Mouse (Mus musculus): ENCODE measurements around the gene Saa2. TPM values are rescaled to one million over a fixed set of nuclear protein-coding genes. Genes with fewer than 3 reads are reported as not detected.
A peak's percentile ranks its signal among the peaks of the same experiment; 100 is the strongest.
"Not testable (repeated sequence)": the region's sequence is repeated elsewhere in the genome, so short reads cannot be mapped to it uniquely, and the experiment has no call there.

Saa2 gene
- not detected for total RNA-seq (2021)

DNA sequence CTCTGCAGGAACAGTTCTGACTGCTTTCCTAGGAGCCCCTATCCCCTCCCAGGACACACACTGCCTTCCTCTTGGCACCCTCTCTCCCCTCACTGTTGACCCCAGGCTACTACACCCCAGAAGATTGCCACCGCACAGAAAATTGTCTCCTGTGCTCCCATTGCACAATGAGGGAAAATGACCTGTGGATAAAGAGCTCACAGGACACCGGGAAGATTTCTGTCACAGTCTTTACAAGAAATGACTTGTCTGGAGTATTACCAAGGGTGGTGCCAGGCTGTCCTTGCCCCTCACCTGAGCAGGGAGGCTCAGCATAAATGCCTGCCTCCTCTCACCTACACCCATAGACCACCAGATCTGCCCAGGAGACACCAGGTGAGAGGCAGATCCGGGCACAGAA, at the start of gene Saa2:
Saa2 (plus strand) TSS at position 301 of the 400 bp plus-strand sequence.
- no peak for DNase-seq

DNA sequence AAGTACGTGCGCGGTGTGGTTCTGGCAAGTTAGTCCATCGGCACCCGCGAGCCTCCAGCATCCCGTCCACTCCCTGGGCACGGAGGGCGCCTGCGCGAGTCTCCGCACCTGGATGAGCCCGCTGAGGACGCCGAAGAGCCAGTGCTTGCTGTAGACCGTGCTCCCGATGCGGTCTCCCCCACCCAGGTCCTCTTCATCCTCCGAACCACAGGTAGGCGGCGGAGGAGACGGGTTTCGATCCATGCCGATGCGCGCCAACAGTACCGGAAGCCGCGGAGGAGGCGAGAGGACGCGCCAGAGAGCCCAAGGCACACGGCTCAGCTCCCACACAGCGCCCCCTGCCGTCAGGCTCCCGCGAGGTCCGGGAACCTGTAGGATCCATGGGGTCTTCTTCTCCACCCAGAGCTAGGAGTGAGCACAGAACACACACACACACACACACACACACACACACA, 41.2 kb upstream of the Saa2 start, which contains the start of gene Saal1:
Saal1 (minus strand) TSS at position 291 of the 455 bp plus-strand sequence.
- peak; percentile 78 to 84 for DNase-seq

DNA sequence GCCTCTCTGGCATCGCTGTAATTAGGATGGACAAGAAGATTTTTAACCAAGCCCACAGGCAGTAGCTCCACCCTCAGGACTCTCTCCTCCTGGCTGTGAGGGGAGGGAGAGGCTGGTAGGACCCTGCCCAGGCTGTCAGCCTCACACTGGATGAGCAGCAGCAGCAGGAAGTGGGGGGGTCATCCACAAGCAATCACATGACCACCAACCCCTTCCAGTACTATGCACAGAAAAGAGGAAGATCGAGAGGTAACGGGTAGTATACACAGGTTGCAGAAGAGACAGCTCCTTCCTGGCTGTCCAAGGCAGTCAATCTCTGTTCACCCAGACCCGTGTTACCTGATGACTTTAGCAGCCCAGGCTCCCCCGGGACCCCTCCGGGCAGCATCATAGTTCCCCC, 39.3 kb upstream of the Saa2 start:
- no peak for DNase-seq

DNA sequence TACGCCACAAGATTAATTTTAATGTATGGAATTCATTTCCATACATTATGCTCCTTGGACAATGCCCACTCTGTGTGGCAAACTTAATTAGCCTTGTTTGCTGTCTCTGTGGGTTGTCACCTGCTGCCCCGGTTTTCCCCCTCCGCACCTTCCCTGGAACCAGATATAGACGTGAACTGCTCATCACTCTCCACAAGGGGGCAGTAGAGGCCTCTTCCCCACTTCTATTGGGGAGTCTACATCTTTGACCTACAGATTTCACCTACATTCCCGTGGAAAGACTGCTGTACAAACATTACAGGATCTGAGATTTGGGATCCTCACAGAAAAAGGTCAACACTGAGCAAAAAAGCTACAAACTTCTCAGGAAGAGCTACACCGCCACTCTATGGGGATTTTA, 37.1 kb upstream of the Saa2 start:
- peak in 1 of 2 experiments; percentile 45 for DNase-seq

DNA sequence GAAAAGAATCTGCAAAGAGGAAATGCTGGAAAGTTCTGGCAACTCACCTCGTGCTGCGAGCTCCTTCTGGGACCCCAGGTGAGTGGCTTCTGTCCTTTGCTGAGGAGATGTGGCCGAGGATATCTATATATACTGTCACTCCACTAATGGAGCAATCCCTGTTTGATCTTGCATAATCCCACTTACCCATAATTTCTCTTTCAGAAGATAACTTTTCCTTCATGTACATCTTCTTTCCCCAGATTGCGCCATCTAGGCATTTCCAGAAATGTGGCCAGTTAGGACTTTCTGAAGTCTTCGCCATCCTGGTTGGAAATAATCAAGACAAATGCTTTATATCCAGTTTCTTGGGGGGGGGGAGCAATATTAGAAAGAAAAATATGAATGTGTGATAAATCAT, 36.0 kb upstream of the Saa2 start, which contains the start of gene Saa3:
Saa3 (minus strand) TSS at position 101 of the 400 bp plus-strand sequence.
- no peak for DNase-seq

DNA sequence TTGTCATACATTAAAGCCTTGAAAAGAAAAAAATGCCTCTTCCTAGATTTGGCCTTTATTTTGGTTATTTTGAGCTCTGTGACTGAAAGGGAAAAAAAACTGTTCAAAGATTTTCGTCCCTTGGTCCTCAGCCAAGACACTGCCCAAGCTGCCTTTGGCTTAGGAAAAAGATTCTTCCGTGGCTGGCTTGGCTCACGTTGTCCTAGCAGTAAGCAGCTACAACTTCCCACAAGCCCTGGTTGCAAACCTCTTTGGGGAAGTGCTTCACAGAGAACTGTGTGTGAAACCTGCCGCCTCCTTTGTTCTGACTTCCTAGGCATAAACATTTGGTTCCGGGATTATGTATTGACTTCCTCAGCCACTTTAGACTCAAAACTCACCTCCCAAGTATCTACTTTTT, 34.7 kb upstream of the Saa2 start:
- no peak for DNase-seq

DNA sequence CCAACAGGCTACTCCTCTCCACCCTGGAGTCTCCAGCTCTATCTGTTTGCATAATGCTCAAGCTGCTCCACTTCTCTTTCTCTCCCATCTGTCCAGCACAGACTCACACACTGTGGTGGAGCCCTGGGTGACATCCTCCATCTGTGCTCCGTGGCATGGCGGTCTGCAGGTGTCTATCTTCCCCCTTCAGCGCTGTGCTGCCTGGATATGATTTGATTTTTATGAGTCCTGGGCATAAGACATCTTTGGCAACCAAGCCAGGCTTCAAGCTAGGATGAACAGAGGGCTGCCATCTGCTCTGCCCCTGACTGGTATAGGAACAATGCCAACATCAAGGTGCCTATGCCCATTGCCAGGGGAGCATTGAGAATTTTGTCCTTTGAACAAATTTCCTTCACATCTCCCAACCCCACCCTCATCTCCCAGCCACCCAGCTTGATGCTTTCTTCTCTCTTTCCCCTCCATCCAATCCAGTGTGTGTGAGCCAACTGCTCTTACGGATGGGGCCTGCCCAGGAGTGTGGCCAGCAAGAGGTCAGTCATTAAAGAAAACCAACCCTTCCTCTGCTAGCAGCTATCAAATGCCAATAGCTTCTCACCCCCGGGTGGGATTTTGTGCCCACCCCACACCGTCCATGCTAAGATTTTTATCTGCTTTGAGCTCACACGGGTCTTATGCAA, 32.9 kb upstream of the Saa2 start:
- no peak for DNase-seq

DNA sequence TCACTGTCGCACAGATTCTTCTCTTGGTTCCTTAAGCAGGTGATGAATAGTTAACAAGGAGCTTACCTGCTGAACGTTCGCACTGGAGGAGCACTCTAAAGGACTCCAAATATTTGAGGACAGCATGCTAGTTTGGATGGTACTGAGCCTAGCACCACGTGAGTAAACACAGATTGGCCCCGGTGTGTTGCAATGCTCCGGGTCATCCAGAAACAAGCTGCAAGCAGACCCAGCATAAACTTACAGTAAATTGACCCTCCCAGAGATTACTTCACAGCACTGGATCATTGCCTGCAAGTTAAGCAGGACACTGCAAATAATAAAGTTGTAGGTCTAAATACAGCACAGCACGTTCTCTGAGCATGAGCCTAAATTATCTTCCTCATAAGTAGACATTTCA, 32.1 kb upstream of the Saa2 start:
- DNase-seq: no peak

DNA sequence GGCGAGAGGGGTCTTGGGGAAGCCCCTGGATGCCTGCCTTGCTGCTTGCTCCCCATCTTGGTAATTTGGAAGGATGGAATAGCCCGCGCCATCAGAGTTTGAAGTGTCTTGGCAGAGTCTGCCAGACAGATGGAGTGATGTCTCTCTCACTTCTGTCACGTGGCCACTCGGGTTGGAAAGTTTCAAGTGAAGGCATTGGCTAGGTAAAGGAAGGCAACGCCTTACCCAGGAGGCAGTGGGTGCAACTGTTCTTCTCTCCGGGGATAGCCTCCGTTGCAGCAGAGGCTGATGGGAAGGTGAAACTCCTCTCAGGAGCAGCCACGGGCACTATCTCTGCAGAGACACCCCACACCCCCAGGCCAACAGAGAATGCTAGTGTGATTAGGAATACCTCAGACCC, 31.1 kb upstream of the Saa2 start:
- DNase-seq: no peak

DNA sequence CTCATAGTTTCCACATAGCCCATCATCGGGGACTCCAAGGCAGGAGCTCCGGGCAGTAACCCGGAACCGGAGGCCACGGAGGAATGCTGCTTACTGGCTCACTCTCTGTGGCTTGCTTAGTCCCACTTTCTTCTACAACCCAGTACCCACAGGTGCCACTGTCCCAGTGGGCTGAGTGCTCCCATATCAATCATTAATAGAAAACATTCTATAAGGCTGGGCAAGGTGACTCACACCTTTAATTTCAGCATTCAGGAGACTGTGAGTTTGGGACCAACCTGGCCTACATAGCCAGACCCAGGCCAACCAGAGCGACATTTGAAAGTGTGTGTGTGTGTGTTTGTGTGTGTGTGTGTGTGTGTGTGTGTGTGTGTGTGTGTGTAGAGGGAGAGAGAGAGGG, 28.2 kb upstream of the Saa2 start:
- DNase-seq: no peak

DNA sequence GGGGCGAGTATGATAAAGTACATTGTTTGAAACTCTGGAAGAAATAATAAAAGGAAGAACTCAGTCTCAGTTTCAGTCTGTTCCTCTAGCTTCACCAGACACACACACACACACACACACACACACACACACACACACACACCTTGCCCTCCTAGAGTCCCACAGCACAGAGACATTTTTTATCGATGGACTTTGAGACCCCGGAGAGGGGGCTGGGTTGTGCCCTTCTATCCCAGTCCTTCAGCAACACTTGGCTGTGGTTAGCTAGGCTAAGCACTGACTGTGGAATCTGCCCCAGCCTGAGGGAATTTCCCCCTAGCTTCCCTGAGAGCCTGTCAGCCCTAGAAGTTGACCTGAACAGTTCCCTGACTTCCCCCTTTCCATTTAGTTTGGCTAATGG, 27.7 kb upstream of the Saa2 start:
- no peak for DNase-seq

DNA sequence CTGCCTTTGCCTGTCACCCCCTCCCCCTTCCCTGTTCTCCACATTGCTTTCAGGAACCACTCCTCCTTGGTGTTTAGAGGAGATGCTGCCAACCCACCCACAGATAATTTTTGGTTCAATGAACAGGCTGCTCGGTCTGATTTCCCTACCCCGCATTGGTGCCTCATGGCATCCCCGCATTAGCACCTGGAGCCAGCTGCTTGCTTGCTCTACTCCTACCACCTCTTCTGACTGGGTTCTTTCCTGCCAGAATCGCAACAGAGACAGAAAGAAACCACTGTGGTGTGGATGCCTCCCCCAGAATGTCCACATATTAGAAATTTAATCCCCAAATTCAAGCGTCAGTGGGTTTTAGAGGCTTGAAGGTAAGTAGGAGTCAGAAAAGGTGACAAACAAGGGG, 27.2 kb upstream of the Saa2 start:
- no peak for DNase-seq

DNA sequence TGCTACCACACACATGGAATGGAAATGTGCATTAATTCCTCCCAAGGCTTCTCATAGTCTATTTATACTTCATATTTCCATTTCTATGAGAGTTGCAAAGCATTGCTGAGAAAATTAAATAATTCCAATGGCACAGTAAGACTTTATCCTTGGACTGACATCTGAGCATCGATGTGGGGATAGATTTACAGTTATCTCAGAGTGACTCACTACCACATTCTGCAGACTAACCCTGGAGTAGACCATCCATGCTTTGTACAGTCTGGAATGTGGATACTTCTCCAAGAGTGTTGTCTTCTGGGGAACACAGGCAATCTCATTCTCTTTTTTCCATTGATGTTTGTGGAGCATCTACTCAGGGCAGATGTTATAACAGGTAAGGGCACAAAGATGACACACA, 24.0 kb upstream of the Saa2 start:
- no peak for DNase-seq

DNA sequence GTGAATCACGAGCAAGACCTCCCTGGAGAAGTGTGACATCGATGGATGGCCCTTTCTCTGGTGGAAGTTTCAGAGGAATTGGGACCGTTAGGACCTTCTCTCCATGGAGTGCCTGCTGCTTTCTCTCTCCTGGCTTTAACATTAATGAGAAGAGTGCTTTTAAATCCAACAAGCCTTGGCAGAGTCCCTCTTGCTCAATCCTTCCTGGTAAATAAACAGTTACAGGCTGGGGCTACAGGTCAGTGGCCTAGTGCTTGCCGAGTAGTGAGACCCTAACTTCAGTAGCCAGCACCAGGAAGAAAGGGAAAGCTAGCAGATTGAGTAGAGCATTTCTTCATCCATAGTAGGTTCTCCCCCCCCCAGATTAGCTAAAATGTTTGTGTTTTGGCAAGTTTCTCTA, 19.1 kb upstream of the Saa2 start, which contains the start of gene Saa4:
Saa4 (minus strand) TSS at position 146 of the 400 bp plus-strand sequence.
- DNase-seq: no peak

DNA sequence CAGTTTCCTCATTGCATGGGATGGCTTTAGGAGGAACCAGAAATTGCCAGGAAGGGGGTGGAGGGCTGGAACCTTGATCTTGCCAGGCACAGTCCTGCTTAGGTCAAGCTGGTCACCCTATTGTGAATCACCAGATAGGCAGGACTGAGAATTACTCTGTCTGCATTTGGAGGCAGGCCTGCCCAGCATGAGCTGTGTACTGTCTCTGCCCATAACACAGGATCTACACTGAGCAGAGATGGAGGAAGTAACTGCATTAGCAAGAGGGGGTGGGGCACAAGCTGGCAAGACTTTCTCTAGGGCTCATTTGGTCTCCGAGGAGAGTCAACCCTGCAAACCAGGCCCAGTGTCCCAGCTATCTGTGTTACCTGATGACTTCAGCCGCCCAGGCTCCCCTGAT, 16.6 kb upstream of the Saa2 start:
- no peak for DNase-seq

DNA sequence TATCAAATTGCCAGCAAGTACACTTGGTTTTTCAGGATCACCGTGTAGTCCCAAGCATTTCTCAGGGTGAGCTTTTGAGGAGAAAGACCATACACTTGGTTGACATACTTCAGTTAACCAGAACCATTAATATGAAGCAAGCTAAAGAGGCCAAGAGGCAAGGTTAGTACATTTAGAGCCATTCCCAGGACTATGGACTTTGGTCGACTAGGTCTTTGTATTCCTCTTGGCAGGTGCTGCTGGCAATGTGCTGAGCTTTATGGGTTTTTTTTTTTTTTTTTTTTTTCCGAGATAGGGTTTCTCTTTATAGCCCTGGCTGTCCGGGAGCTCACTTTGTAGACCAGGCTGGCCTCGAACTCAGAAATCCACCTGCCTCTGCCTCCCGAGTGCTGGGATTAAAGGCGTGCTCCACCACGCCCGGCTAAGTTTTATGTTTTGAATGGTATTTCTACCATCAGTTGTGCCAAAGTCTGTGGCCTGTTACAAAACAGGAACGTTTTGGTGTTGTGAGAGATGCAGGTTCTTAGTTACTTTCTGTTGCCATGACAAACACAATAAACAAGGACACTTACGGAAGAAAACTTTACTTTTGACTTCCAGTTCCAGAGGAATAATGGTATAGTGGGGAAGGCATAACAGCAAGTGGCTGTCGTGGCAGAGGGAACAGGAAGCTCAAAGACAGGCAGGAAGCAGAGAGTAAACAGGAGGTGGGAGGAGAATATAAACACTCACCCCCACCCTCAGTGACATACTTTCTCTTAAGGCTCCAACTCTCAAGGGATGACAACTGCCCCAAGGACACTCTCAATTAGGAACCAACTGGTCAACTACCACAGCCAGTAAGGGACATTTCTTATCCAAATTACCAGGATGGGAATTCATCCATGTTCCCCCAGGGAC, 12.8 kb upstream of the Saa2 start:
- DNase-seq: no peak

DNA sequence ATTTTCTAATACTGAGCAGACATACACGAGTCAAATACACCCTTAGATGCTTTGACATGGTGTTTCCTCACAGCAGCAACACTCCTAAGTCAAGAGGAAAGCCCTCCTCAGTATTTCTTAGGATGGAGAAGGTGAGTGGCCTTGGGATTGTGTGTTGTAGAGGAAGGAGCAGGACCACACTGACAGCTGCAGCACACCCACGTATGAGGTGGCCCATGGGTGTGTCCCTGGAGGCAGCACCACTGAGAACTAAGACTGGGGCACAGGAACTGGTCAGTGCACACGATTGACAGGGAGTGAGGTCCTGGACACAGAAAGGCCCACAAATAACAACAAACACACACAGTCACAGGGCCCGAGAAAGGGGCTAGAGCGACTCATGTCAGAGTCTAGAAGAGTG, 11.5 kb upstream of the Saa2 start:
- DNase-seq: not testable (repeated sequence)

DNA sequence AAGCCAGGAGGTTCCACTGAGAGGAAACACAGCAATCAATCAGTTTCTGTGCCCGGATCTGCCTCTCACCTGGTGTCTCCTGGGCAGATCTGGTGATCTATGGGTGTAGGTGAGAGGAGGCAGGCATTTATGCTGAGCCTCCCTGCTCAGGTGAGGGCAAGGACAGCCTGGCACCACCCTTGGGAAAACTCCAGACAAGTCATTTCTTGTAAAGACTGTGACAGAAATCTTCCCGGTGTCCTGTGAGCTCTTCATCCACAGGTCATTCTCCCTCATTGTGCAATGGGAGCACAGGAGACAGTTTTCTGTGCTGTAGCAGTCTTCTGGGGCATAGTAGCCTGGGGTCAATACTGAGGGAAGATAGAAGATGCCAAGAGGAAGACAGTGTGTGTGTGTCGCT, 8.7 kb upstream of the Saa2 start, which contains the start of gene Saa1:
Saa1 (minus strand) TSS at position 101 of the 400 bp plus-strand sequence.
- not testable (repeated sequence) for DNase-seq

DNA sequence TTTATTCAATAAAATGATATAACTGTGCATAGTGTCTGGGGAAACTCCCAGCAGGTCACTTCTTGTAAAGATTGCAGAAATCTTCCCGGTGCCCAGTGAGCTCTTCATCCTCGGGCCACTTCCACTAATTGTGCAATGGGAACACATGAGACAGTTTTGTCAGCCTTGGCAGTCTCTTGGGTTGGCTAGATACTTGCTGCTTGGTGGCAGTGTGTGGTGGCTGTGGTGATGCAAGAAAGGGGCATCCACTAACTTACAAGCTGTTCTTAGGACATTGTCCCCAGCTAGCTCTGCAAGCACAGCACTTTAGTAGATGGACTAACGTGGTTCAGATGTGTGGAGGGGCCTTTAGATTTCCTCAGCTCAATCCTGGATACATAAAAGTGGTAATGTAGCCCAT, 5.8 kb upstream of the Saa2 start:
- DNase-seq: no peak

DNA sequence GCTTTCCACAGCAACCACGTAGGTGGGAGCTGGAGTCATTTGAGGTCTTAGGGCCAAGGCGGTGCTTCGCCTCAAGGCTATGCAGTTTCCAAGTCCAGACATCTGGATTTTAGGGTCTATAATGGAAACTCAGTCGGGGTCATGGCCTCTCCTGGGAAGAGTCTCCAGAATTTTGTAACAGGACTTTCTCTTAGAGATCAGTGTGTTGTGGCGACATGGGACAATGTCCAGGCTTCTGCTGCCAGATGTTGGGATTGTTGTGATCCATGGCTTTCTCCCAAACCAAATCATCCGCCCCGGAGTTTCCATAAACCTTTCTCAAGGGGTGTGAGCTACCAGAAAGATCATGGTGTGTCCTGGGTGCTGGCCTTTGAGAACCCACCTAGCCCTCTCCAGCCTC, 5.2 kb upstream of the Saa2 start:
- DNase-seq: no peak

DNA sequence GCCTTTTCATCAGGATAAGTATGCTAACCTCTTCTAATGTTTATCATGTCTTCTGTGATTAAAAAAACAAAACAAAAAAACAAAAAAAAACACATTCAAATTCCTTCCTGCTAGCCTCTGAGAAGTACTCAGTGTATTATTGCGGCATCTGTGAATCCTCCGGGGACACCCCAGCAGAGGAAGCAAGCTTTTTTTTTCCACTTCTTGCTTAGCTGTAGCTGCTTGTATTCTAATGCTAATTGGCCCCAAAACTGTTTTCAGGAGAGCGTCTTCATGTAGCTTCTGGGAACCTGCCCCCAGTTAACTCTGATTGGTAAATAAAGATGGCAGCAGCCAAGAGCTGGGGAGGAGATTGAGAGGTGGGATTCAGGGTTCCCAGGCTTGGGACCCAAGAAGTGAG, 3.1 kb upstream of the Saa2 start:
- DNase-seq: no peak

DNA sequence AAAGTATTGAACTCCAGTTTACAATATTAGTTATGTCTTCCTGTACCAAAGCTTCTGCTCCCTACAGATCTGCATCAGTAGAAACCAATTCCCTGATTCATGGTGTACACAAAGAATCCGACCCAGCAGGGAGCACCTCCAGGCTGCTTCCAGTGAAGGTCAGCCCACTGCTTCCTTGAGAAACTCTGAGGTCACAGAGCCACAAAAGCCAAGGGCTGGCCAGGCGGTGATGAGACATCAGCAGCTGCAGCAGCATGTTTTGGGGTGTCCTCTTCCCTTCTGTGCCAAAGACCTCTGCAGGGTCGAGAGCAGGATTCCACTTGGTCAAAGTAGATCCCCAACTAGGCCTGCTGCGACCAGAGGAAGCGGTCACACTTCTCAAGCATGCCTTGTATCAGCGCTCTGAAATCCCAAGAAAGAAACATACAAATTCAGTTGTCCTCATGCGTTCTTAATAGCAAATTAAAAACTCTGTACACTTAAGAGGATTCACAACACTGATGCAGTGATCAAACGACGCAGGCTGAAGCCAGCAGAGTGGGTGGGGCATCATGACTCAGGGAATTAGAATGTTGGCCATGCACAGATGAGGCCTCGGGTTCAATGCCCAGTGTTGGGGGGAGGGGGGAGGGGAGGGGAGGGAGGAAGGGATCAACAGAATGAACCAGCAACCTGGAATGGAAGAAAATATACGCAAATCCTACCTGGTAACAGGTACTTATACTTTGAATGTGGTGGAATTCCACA, 9.6 kb downstream of the Saa2 start:
- DNase-seq: no peak

DNA sequence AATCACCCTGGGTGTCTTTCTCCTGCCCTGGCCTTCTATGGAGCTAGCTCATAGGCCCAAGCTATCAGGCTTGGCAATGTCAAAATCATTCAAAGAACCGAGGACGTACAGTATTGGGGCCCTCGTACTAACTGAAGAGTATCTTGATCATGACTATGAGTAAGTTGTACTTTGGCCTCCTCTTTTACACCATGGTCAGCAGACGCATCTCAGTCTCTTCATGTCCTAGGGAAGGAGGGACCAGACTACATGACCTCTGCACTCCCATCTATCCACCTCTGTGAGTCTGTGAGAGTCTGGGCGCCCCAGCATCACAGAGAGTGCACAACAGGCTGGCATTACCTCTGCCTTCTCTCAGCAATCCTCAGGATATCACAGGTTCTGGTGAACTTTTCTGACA, 11.0 kb downstream of the Saa2 start:
- DNase-seq: no peak
